Comparison of ENCODE assay signal across 8 mouse cellular contexts in the genomic region with DNA sequence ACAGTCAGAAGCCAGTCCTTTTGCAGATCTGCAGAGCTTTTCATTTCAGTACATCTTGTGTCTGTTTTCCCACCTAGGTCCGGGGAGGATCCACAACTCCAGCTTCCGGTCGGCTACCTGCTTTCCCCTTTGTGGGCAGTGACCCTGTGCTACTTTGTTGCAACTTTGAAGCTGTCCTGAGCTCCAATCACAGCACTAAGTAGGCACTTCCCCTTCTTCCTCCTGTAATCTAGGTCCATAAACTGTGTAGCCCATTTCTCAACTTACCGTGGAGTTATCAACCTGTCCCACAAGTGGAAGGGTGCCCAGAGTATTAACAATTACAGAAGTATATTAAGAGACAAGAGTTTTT. TPM values are rescaled to one million over a fixed set of nuclear protein-coding genes. Genes with fewer than 3 reads are reported as not detected.
DNase-seq lines count a peak whose midpoint lies in the region; ATAC-seq and TF ChIP-seq lines count a peak whose summit lies in the region.

No protein-coding gene starts in this region.

- TF ChIP-seq CTCF in heart, adult 2 months (IDR thresholded peaks at IDR 0.05) = no peak
- TF ChIP-seq CTCF in forebrain, postnatal 0 days (IDR thresholded peaks at IDR 0.05; ENCODE audit: low read depth) = no peak

- H3K4me1 ChIP-seq in heart, adult 2 months (ENCODE audit: control insufficient read depth, insufficient read depth, low read length) = peaks cover 1% of the 10 kb centered on the region; the same call in 1 of the 2 replicates
- H3K4me1 ChIP-seq in forebrain, postnatal 0 days (ENCODE audit: insufficient read depth) = no peaks in the 10 kb centered on the region

- peak; percentile 48 for ATAC-seq in CD4-positive, CD25-positive, alpha-beta regulatory T cell, adult 4 months
- peak; percentile 28; the same call in 1 of the 2 replicates for ATAC-seq in forebrain, postnatal 0 days

- H3K4me3 ChIP-seq in heart, adult 2 months = peak overlapping the region; percentile 68
- peak overlapping the region; percentile 55 for H3K4me3 ChIP-seq in forebrain, postnatal 0 days (ENCODE audit: low read depth, low read length)
- peak overlapping the region; percentile 64 for H3K4me3 ChIP-seq in macrophage (ENCODE audit: inconsistent target)

- H3K9me3 ChIP-seq in forebrain, postnatal 0 days (ENCODE audit: low read length) = no peaks in the 10 kb centered on the region

- no peaks in the 10 kb centered on the region for H3K79me2 ChIP-seq in heart, adult 2 months (replicated peaks; ENCODE audit: control insufficient read depth, insufficient read depth, low read length)
- H3K79me2 ChIP-seq in macrophage (ENCODE audit: inconsistent target) = peaks cover 3% of the 10 kb centered on the region; the same call in 1 of the 2 replicates

- intact Hi-C loops in heart, adult 2 months (cut with DNase I) = loop anchor here (2.0 to 10.0 kb wide), 2 partner anchors 52 to 242 kb away; partner anchors contain the start of gene Apmap
- intact Hi-C loops in heart, postnatal 36 days (cut with DNase I) = loop anchor here (5.0 kb wide), 1 partner anchor 46 kb away; no protein-coding TSS in a partner anchor

- H3K4me2 ChIP-seq in forebrain, postnatal 0 days (ENCODE audit: low read depth) = peak overlapping the region; percentile 38

- 9% methylated on average over 4 of the region's 4 CpGs for WGBS in heart, adult 2 months
- WGBS in forebrain, postnatal 0 days = 6% methylated on average over 4 of the region's 4 CpGs
- WGBS in macrophage (ENCODE audit: missing documents) = 3% methylated on average over 4 of the region's 4 CpGs

- H3K36me3 ChIP-seq in heart, adult 2 months (ENCODE audit: control insufficient read depth, insufficient read depth, low read length) = no peaks in the 10 kb centered on the region
- no peaks in the 10 kb centered on the region for H3K36me3 ChIP-seq in forebrain, postnatal 0 days (ENCODE audit: insufficient read depth)
- H3K36me3 ChIP-seq in macrophage (ENCODE audit: inconsistent target) = no peaks in the 10 kb centered on the region

- H3K27me3 ChIP-seq in heart, adult 2 months (ENCODE audit: control insufficient read depth, insufficient read depth, low read length) = no peaks in the 10 kb centered on the region
- no peaks in the 10 kb centered on the region for H3K27me3 ChIP-seq in forebrain, postnatal 0 days (ENCODE audit: insufficient read depth, low read length)

- H3K9ac ChIP-seq in heart, adult 2 months (ENCODE audit: low read depth, low read length) = peak overlapping the region; percentile 96
- no peak overlapping the region for H3K9ac ChIP-seq in forebrain, postnatal 0 days

- no peak for TF ChIP-seq EP300 in heart, adult 2 months (IDR thresholded peaks at IDR 0.05; ENCODE audit: insufficient read depth, low read depth, low read length)

- peak overlapping the region; percentile 78 for H3K27ac ChIP-seq in heart, adult 2 months
- H3K27ac ChIP-seq in forebrain, postnatal 0 days (ENCODE audit: low read depth, low read length) = no peak overlapping the region
- H3K27ac ChIP-seq in macrophage = peak overlapping the region; percentile 43

- DNase-seq in heart, adult 2 months = no peak
- DNase-seq in heart, postnatal 36 days = no peak
- DNase-seq in forebrain, postnatal 0 days = no peak
- DNase-seq in layer of hippocampus, adult 9-11 months = no peak
- DNase-seq in spleen, postnatal 14 days (ENCODE audit: low spot score in 2 of 2) = no peak
- no peak for DNase-seq in layer of hippocampus, adult 8-10 months (ENCODE audit: low spot score in 2 of 2)

- no peak for TF ChIP-seq POLR2A in heart, adult 2 months (IDR thresholded peaks at IDR 0.05; ENCODE audit: insufficient read depth, low read depth, low read length)

RNA-seq across cellular contexts. Expression of gene 3300002I08Rik, which starts 0.3 kb away (rescaled TPM):
- 1 to 10 TPM; 1.4 to 1.5 TPM for total RNA-seq in heart, adult 2 months (2021)
- polyA plus RNA-seq in heart, adult 2 months (2012; rRNA removed) = 0.78 and 0.88 TPM in 2 replicates
- total RNA-seq in heart, postnatal 36 days (2021) = 1 to 10 TPM; 1.7 to 2.9 TPM
- 10 to 100 TPM in 1 of 2 experiments, 1 to 10 TPM in 1; 4.5 to 11.8 TPM for polyA plus RNA-seq in CD4-positive, CD25-positive, alpha-beta regulatory T cell, adult 4 months (2017; shearing (Covaris generic))
- total RNA-seq in forebrain, postnatal 0 days (2014; rRNA removed) = 18.3 and 21.6 TPM in 2 replicates
- 10.4 and 11.0 TPM in 2 replicates for polyA plus RNA-seq in forebrain, postnatal 0 days (2015; fragmentation: Nextera tagmentation; extraction: Ambion mirVana)
- 10 to 100 TPM in 15 of 26 experiments, 1 to 10 TPM in 10, not detected in 1; 1.7 to 29.1 (median 12.5) TPM for total RNA-seq in macrophage (2018; cell fraction: chromatin; rRNA removed)
- total RNA-seq in macrophage (2018; cell fraction: cytosol; rRNA removed) = 1 to 10 TPM; 1.3 to 5.8 (median 3.4) TPM
- 10 to 100 TPM in 8 of 26 experiments, 1 to 10 TPM in 18; 1.2 to 19.0 (median 6.1) TPM for total RNA-seq in macrophage (2018; cell fraction: nucleus; rRNA removed)
- polyA plus RNA-seq in macrophage (2018) = 1.1 to 2.4 TPM (median 2.0 TPM) in 3 replicates
- total RNA-seq in layer of hippocampus, adult 8-10 months (2022) = 10 to 100 TPM; 10.5 to 11.8 (median 11.0) TPM

RNA-seq across cellular contexts. Expression of gene Gm10130, which starts 39.4 kb away (rescaled TPM):
- total RNA-seq in heart, adult 2 months (2021) = 1 to 10 TPM in 1 of 2 experiments, not detected in 1; 1.1 TPM
- not detected in 2 replicates for polyA plus RNA-seq in heart, adult 2 months (2012; rRNA removed)
- 1 to 10 TPM in 1 of 2 experiments, not detected in 1; 2.2 TPM for total RNA-seq in heart, postnatal 36 days (2021)
- polyA plus RNA-seq in CD4-positive, CD25-positive, alpha-beta regulatory T cell, adult 4 months (2017; shearing (Covaris generic)) = 10 to 100 TPM in 1 of 2 experiments, 1 to 10 TPM in 1; 8.6 to 31.9 TPM
- 4.7 TPM in 1 of 2 replicates, not detected in the other for total RNA-seq in forebrain, postnatal 0 days (2014; rRNA removed)
- polyA plus RNA-seq in forebrain, postnatal 0 days (2015; fragmentation: Nextera tagmentation; extraction: Ambion mirVana) = 1.4 and 1.5 TPM in 2 replicates
- 10 to 100 TPM in 3 of 26 experiments, 1 to 10 TPM in 1, not detected in 22; 7.1 to 16.6 (median 12.0) TPM for total RNA-seq in macrophage (2018; cell fraction: chromatin; rRNA removed)
- total RNA-seq in macrophage (2018; cell fraction: cytosol; rRNA removed) = 1 to 10 TPM in 4 of 26 experiments, under 1 TPM in 1, not detected in 21; 0.67 to 1.7 (median 1.4) TPM
- 1 to 10 TPM in 3 of 26 experiments, not detected in 23; 4.5 to 8.0 (median 5.2) TPM for total RNA-seq in macrophage (2018; cell fraction: nucleus; rRNA removed)
- not detected in 3 replicates for polyA plus RNA-seq in macrophage (2018)
- total RNA-seq in layer of hippocampus, adult 8-10 months (2022) = 1 to 10 TPM in 2 of 4 experiments, not detected in 2; 1.9 to 2.1 TPM
